Mouse (Mus musculus) cortical plate, adult 2 months (tissue): ENCODE measurements around the gene Cry2.

ENCODE experiments used
- CTCF ChIP-seq: fragments of 200-500 bp; IDR thresholded peaks from 2 replicates; pipeline ENCODE4 v1.5.1; 2011; ENCODE audit warnings: mild to moderate bottlenecking, control low read depth, low read length; ENCODE audit not compliant: insufficient read depth; ENCODE audit errors: extremely low read depth
- POLR2A ChIP-seq: fragments of 200-500 bp; IDR thresholded peaks from 2 replicates; pipeline ENCODE4 v1.6.1; 2011; ENCODE audit warnings: mild to moderate bottlenecking, low read length, control low read depth; ENCODE audit not compliant: insufficient read depth; ENCODE audit errors: extremely low read depth

GRCm38 (mm10) chr2:92365568-92365967 lies 68.3 kb downstream of the Cry2 start:
- no peak for TF ChIP-seq POLR2A
- no peak for TF ChIP-seq CTCF
